Mouse (Mus musculus) stomach, embryonic 15.5 days (tissue): Measurements from ENCODE around the gene Plcb4. TPM values are rescaled to one million over a fixed set of nuclear protein-coding genes. Genes with fewer than 3 reads are reported as not detected.
A peak's percentile ranks its signal among the peaks of the same experiment; 100 is the strongest.

Experiments
- ATAC-seq: fragments of 200-750 bp; cut with Nextera tagmentation; 2 replicates; pipeline ENCODE4 v1.8.0; 2017; ENCODE audit warnings: low read depth, moderate number of reproducible peaks, moderate TSS enrichment; ENCODE audit not compliant: insufficient read depth, low FRiP score
- H3K27ac ChIP-seq: fragments of 300-500 bp; sonication (generic); 2 replicates; pipeline ENCODE4 v1.5.1; 2015; ENCODE audit warnings: mild to moderate bottlenecking, inconsistent platforms
- H3K27me3 ChIP-seq: fragments of 300-500 bp; sonication (generic); replicated peaks from 2 replicates; pipeline ENCODE4 v1.6.1; 2015; ENCODE audit warnings: inconsistent platforms
- H3K36me3 ChIP-seq: fragments of 300-500 bp; sonication (generic); 2 replicates; pipeline ENCODE4 v1.6.1; 2015; ENCODE audit warnings: inconsistent platforms
- H3K4me1 ChIP-seq: fragments of 300-500 bp; sonication (generic); 2 replicates; pipeline ENCODE4 v1.6.1; 2015; ENCODE audit warnings: inconsistent platforms
- H3K4me2 ChIP-seq: fragments of 300-500 bp; sonication (generic); 2 replicates; pipeline ENCODE4 v1.6.1; 2015; ENCODE audit warnings: mild to moderate bottlenecking, inconsistent platforms
- H3K4me3 ChIP-seq: fragments of 300-500 bp; sonication (generic); replicated peaks from 2 replicates; pipeline ENCODE4 v1.5.1; 2015; ENCODE audit warnings: inconsistent platforms
- H3K9ac ChIP-seq: fragments of 300-500 bp; sonication (generic); 2 replicates; pipeline ENCODE4 v1.6.1; 2015; ENCODE audit warnings: inconsistent platforms
- H3K9me3 ChIP-seq: fragments of 300-500 bp; sonication (generic); 2 replicates; pipeline ENCODE4 v1.6.1; 2016; ENCODE audit warnings: inconsistent platforms
- WGBS: fragments of 180-500 bp; shearing (Covaris S2); methylation state at CpG from one replicate; pipeline ENCODE4 v1.1.7; 2015; 5-methylcytosine and 5-hydroxymethylcytosine counted together
- polyA plus RNA-seq: library from polyadenylated mRNA; unstranded; fragments of >200 nt; fragmentation: Nextera tagmentation; extraction: Ambion mirVana; gene quantifications from 2 replicates; pipeline ENCODE4 v1.2.1, GENCODE M21; 2015

Plcb4 gene
- polyA plus RNA-seq, 1 experiment from 2014 or later, result 24.7 TPM

DNA sequence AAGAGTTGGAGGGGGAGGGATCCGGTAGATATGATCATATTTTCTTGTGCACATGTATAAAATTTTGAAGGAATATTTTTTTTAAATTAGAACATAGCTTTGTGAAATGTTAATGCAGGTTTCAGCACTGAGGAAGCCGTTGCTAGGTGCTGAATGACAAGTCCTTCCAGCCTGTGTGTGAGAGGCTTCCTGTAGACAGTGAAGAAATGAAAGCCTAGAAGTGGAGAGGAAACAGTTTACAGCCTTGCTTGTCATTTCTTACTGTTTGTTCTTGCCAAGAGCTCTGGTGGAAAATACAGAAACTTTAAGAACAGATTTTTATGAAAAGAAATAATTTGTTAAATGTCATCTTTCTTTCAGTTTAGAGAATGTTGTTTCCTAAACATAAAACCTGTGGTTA, 214.9 kb downstream of the Plcb4 start:
- WGBS, result 68% methylated on average over 2 of the region's 2 CpGs
- no peaks in the 10 kb centered on the region for H3K4me1 ChIP-seq
- H3K4me2 ChIP-seq, result no peak overlapping the region
- no peaks in the 10 kb centered on the region for H3K9me3 ChIP-seq
- no peak for ATAC-seq
- no peaks in the 10 kb centered on the region for H3K27me3 ChIP-seq
- H3K36me3 ChIP-seq, result no peaks in the 10 kb centered on the region
- no peak overlapping the region for H3K9ac ChIP-seq
- no peak overlapping the region for H3K27ac ChIP-seq
- H3K4me3 ChIP-seq, result no peak overlapping the region

DNA sequence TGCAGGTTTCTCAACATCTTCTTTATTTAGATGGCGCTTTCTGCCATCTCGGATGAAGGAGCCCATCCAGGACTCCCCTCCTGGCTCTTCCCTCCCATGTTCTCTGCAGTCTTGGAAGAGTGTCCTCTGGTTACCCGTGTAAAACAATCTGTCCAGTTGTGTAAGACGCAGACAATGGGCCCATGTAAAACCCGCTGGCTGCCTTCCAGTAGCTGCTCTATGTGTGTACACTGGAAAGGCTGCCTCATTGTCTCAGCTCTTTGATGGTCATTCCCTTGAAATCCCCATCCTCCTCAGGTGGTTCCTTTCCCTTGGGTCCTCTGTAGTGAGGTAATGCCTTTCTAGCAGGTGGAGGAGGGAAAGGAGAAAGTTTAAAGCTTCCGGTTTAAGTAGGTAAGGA, 216.7 kb downstream of the Plcb4 start:
- Histone ChIP-seq H3K27me3 (no peaks in the 10 kb centered on the region), H3K36me3 (no peaks in the 10 kb centered on the region), H3K4me3 (no peak overlapping the region), H3K4me2 (no peak overlapping the region), H3K9me3 (no peaks in the 10 kb centered on the region), H3K9ac (no peak overlapping the region), H3K4me1 (peaks cover 6% of the 10 kb centered on the region; the same call in 1 of the 2 replicates), H3K27ac (no peak overlapping the region)
- no peak for ATAC-seq
- WGBS, result 80% methylated on average over 6 of the region's 6 CpGs

DNA sequence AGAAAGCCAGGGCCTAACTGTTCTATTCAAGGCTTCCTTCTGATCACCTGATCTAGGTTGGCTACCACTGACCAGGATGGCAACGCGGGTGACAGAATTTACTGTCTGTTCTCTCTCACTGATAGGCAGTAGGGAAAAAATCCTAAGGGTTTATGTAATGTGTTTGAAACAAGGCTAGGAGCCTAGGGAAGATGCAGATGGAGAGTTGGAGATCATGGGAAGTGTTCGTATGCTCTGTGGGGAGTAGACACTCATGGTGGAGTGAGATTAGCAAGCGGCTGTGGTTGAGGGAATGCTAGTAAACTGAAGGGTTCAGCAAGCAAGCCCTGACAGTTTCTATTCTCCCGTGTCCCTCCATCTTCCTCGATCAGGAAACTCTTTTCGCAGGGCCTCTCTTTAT, 220.5 kb downstream of the Plcb4 start:
- H3K27me3 ChIP-seq, result no peaks in the 10 kb centered on the region
- H3K9me3 ChIP-seq, result no peaks in the 10 kb centered on the region
- no peak for ATAC-seq
- H3K4me3 ChIP-seq, result no peak overlapping the region
- H3K36me3 ChIP-seq, result no peaks in the 10 kb centered on the region
- H3K9ac ChIP-seq, result no peak overlapping the region
- 80% methylated on average over 7 of the region's 7 CpGs for WGBS
- H3K4me1 ChIP-seq, result peaks cover 6% of the 10 kb centered on the region; the same call in 1 of the 2 replicates
- H3K4me2 ChIP-seq, result no peak overlapping the region
- H3K27ac ChIP-seq, result peak overlapping the region; percentile 2; the same call in 1 of the 2 replicates

DNA sequence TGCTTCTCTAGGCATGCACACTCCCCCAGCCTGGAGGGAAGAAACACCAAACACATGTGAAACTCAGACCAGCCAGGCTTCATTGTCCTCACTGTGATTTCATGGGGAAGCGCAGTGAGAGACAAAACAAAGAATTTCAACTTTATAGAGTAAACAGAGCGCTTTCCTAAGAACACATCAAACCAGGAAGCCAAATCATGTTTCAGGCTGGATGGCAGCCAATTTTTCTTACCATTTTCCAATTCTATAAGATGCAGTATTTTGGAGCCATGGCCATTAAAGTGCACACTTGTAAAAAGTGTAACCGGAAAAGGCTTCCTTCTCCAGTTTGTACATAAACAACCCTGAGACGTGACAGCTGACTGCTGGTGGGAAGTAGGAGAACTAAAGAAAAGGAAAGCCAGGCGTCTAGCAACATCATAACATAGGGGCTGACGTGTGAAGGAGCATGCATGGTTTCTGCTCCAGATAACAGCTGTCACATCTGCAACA, 221.5 kb downstream of the Plcb4 start:
- no peak overlapping the region for H3K9ac ChIP-seq
- ATAC-seq, result no peak
- peaks cover 7% of the 10 kb centered on the region; the same call in 1 of the 2 replicates for H3K4me1 ChIP-seq
- no peaks in the 10 kb centered on the region for H3K36me3 ChIP-seq
- H3K9me3 ChIP-seq, result no peaks in the 10 kb centered on the region
- WGBS, result 23% methylated on average over 6 of the region's 6 CpGs
- H3K4me3 ChIP-seq, result no peak overlapping the region
- no peaks in the 10 kb centered on the region for H3K27me3 ChIP-seq
- H3K4me2 ChIP-seq, result no peak overlapping the region
- H3K27ac ChIP-seq, result peak overlapping the region; percentile 2

DNA sequence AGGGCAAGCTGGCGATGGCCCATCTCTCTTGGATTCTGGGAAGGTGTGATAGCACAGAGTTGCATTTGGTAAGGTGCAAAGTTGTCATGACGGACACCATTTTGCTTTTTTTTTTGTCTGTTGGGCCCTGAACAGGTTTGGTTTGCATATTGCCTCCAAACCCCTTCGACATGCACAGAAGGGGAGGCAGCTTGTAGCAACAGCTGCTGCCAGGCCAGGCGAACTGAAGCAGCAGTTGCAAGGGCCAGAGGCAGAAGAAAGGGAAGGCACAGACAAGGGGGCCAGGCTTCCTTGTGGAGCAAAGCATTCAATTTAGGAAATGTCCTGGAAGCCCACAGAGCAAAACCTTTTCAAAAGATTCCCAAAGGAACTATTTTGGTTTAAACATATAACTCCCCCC, 224.5 kb downstream of the Plcb4 start:
- H3K27ac ChIP-seq, result no peak overlapping the region
- ATAC-seq, result no peak
- no peaks in the 10 kb centered on the region for H3K27me3 ChIP-seq
- no peaks in the 10 kb centered on the region for H3K9me3 ChIP-seq
- no peak overlapping the region for H3K4me3 ChIP-seq
- H3K4me2 ChIP-seq, result no peak overlapping the region
- no peaks in the 10 kb centered on the region for H3K36me3 ChIP-seq
- WGBS, result 76% methylated on average over 4 of the region's 4 CpGs
- no peak overlapping the region for H3K9ac ChIP-seq
- peaks cover 8% of the 10 kb centered on the region; the same call in 1 of the 2 replicates for H3K4me1 ChIP-seq

DNA sequence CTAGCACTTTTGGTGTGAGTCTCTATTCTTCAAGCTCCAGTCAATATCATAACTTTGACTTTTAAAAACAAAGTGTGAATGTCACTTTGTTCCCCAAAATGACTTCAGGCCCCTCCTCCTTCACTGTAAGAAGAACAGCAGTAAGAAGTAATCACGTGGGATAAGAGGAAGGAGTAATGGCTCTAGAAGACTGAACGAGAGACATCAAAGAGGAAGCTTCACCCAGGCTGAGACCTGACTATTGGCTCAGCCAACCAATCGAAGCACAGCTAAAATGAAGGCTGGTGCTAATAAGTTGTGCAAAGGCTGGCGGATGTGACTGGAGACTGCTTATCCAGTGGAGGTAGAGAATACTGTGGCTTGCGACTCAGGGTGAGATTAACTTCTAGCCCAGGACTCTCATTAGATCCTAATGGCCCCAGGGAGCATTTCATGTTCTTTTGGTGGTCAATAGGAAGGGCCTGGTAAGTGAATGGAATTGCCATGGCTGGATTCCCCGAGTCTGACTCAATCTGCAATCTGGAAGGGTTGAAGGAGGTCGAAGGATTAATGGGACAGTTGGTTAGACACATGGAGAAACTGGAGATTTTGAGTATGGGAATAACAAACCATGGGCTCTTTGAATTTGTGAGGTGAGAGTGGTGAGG, 225.8 kb downstream of the Plcb4 start:
- no peak overlapping the region for H3K9ac ChIP-seq
- H3K27me3 ChIP-seq, result no peaks in the 10 kb centered on the region
- no peak overlapping the region for H3K4me2 ChIP-seq
- H3K4me1 ChIP-seq, result peaks cover 6% of the 10 kb centered on the region; the same call in 1 of the 2 replicates
- ATAC-seq, result no peak
- H3K9me3 ChIP-seq, result no peaks in the 10 kb centered on the region
- no peaks in the 10 kb centered on the region for H3K36me3 ChIP-seq
- WGBS, result 81% methylated on average over 7 of the region's 7 CpGs
- H3K4me3 ChIP-seq, result no peak overlapping the region
- no peak overlapping the region for H3K27ac ChIP-seq

DNA sequence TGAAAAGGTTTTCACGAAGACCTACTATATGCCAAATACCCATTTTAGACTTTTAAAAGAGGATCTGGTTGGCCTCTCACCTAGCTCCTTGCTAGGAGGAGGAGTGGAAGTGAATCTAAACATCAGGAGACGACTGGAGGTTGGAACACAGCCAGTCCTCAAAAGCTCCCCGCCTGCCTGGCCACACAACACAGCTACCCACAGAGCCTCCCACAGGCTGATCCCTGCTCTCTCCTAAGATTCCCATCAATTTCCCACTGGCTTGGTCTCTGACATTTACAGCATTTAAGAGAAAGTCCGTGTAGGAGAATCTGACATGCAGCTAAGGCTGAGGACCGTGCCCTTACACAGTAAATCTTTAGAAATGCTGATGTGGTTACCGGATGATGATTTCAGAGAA, 226.8 kb downstream of the Plcb4 start:
- Histone ChIP-seq H3K4me2 (no peak overlapping the region), H3K27ac (peak overlapping the region; percentile 16; the same call in 1 of the 2 replicates)

DNA sequence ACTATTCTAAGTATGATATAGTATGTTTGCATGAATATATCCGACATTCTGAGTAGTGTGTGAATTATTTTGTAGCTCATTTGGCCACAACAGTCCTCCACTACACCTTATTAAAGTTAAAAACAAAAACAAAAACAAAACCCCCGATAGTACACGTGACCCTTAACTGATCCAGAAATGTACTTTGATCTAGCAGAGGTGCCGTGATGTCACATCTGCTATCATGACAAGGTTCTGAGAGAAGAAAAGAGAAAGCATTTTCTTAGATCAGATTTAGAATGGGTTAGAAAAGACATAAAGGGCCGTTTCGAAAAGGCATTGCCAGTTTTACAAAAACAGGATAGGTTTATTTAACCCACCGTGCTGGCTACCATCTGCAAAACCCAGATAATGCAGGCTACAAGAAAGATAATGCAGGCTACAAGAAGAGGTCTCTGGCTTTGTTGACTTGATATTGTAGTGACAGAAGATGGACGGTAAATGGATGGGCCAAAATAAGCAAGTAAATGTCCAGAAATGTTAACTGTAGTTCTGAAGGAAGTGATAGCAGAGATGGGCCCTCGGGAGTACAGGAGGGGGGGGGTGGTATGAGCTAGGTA, 227.4 kb downstream of the Plcb4 start:
- H3K27ac ChIP-seq, result no peak overlapping the region
- 0 out of 2 replicates have a peak, but pooled peaks cover 2% of the 10 kb centered on the region for H3K4me1 ChIP-seq
- H3K4me3 ChIP-seq, result no peak overlapping the region
- no peaks in the 10 kb centered on the region for H3K27me3 ChIP-seq
- WGBS, result 69% methylated on average over 9 of the region's 9 CpGs
- H3K9me3 ChIP-seq, result no peaks in the 10 kb centered on the region
- H3K36me3 ChIP-seq, result no peaks in the 10 kb centered on the region
- H3K4me2 ChIP-seq, result no peak overlapping the region
- ATAC-seq, result no peak
- no peak overlapping the region for H3K9ac ChIP-seq

More for the DNA sequence above, 226.8 kb downstream of the Plcb4 start:
- no peak overlapping the region for H3K9ac ChIP-seq
- no peaks in the 10 kb centered on the region for H3K9me3 ChIP-seq
- H3K4me1 ChIP-seq, result 0 out of 2 replicates have a peak, but pooled peaks cover 2% of the 10 kb centered on the region
- H3K27me3 ChIP-seq, result no peaks in the 10 kb centered on the region
- peak; percentile 31; the same call in 1 of the 2 replicates for ATAC-seq
- H3K36me3 ChIP-seq, result no peaks in the 10 kb centered on the region
- WGBS, result 34% methylated on average over 6 of the region's 6 CpGs
- no peak overlapping the region for H3K4me3 ChIP-seq

DNA sequence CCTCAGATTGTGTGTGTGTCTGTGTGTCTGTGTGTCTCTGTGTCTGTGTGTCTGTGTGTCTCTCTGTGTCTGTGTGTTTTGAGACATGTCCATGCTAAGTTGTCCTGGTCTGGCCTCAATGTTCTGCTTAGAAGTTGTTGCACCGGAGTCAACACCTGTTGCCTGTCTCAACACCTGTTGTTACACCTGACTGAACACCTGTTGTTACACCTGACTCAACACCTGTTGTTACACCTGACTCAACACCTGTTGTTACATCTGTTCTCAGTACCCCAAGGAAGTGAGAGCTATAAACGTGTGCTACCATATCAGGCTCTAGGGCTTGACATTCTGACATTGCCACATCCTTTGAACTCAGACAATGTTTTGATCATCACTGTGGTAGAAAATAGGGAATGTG, 229.0 kb downstream of the Plcb4 start:
- no peaks in the 10 kb centered on the region for H3K36me3 ChIP-seq
- 0 out of 2 replicates have a peak, but pooled peaks cover 2% of the 10 kb centered on the region for H3K4me1 ChIP-seq
- H3K27me3 ChIP-seq, result no peaks in the 10 kb centered on the region
- no peak overlapping the region for H3K9ac ChIP-seq
- H3K4me3 ChIP-seq, result no peak overlapping the region
- H3K4me2 ChIP-seq, result no peak overlapping the region
- H3K27ac ChIP-seq, result no peak overlapping the region
- 85% methylated on average over 2 of the region's 2 CpGs for WGBS
- no peak for ATAC-seq
- H3K9me3 ChIP-seq, result no peaks in the 10 kb centered on the region

DNA sequence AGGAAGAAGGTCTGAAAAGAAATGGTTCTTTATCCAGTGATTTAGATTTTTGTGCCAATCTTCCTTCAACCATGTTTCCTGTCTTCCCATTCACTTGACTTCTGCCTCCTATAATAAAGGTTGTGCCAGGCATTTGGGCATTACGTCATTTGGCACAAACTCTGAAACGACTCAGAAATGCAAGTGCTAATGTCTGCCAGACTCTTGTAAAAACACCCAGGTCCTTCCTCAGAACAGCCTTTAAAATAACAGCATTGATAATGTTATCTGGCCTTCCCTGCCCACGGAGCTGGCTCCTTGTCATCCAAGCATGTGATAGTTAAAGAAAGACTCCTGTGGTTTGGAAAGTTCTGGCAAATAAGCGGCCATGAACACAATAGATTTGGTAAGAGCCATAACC, 229.4 kb downstream of the Plcb4 start:
- Histone ChIP-seq H3K36me3 (no peaks in the 10 kb centered on the region), H3K4me1 (0 out of 2 replicates have a peak, but pooled peaks cover 2% of the 10 kb centered on the region), H3K9me3 (no peaks in the 10 kb centered on the region), H3K27ac (no peak overlapping the region), H3K9ac (no peak overlapping the region), H3K4me3 (no peak overlapping the region), H3K27me3 (no peaks in the 10 kb centered on the region), H3K4me2 (no peak overlapping the region)
- ATAC-seq, result no peak
- 73% methylated on average over 4 of the region's 4 CpGs for WGBS

DNA sequence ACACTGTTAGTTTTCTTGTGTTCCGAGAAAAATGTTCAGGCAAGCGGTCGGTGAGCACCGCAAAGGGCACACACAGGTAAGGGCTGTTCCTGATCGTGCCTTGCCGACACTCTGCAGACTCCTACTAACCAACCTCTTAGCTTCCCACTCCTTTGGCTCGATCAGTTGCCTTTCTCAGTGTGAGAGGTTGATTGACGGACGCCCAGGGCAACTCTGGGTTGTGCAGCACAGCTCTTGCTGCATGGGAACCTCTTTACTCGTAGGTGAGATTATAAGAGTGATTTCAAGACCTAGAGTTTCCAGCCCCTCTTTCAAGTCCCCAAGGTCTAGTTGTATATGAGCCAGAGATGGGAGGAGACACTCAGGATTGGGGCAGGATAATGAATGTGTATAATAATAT, 230.0 kb downstream of the Plcb4 start:
- Histone ChIP-seq H3K9ac (no peak overlapping the region), H3K4me1 (0 out of 2 replicates have a peak, but pooled peaks cover 2% of the 10 kb centered on the region), H3K36me3 (no peaks in the 10 kb centered on the region), H3K4me2 (no peak overlapping the region), H3K27ac (no peak overlapping the region), H3K27me3 (no peaks in the 10 kb centered on the region), H3K4me3 (no peak overlapping the region), H3K9me3 (no peaks in the 10 kb centered on the region)
- no peak for ATAC-seq
- 87% methylated on average over 10 of the region's 10 CpGs for WGBS

DNA sequence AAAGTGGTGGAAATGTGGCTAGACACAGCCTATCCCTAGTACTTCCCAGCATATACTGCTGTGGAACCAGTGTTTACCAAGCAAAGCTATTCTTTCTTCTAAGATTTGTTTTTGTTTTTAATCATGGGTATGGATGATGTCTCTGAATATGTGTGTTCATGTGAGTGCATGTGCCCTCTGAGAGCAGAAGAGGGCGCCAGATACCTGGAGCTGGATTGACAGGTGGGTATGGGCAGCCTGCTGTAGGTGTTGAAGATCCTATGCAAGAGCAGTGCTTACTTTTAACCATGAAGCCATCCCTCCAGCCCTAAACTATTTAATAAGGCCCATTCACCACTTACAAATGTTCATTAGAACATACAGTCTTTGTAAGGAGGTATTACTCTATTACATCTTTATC, 231.3 kb downstream of the Plcb4 start:
- Histone ChIP-seq H3K4me2 (no peak overlapping the region), H3K4me3 (no peak overlapping the region), H3K9ac (no peak overlapping the region), H3K4me1 (0 out of 2 replicates have a peak, but pooled peaks cover 2% of the 10 kb centered on the region), H3K27ac (no peak overlapping the region), H3K27me3 (no peaks in the 10 kb centered on the region), H3K36me3 (no peaks in the 10 kb centered on the region), H3K9me3 (no peaks in the 10 kb centered on the region)
- ATAC-seq, result no peak
- WGBS, result 82% methylated on average over 1 of the region's 1 CpGs
